Mouse (Mus musculus) lung, embryonic 14.5 days (tissue): ENCODE results near the gene Slc6a6. TPM values are rescaled to one million over a fixed set of nuclear protein-coding genes. Genes with fewer than 3 reads are reported as not detected.

ENCODE experiments used
- ATAC-seq: fragments of 200-750 bp; cut with Nextera tagmentation; 2 replicates; pipeline ENCODE4 v1.8.0; 2017; ENCODE audit warnings: mild to moderate bottlenecking, moderate TSS enrichment, moderate library complexity; ENCODE audit not compliant: insufficient read depth
- DNase-seq: peaks from one replicate; pipeline ENCODE4 v3.0.0-alpha.2; 2015
- H3K27ac ChIP-seq: fragments of 300-500 bp; sonication (generic); 2 replicates; pipeline ENCODE4 v1.5.1; 2014; ENCODE audit warnings: low read depth, mild to moderate bottlenecking, moderate library complexity
- H3K27me3 ChIP-seq: fragments of 300-500 bp; sonication (generic); 2 replicates; pipeline ENCODE4 v1.6.1; 2014; ENCODE audit warnings: low read length, control low read depth; ENCODE audit not compliant: insufficient read depth
- H3K36me3 ChIP-seq: fragments of 300-500 bp; sonication (generic); 2 replicates; pipeline ENCODE4 v1.6.1; 2014; ENCODE audit warnings: control low read depth; ENCODE audit not compliant: insufficient read depth
- H3K4me1 ChIP-seq: fragments of 300-500 bp; sonication (generic); 2 replicates; pipeline ENCODE4 v1.6.1; 2014; ENCODE audit warnings: antibody characterized with exemption, control low read depth; ENCODE audit not compliant: insufficient read depth
- H3K4me2 ChIP-seq: fragments of 300-500 bp; sonication (generic); 2 replicates; pipeline ENCODE4 v1.6.1; 2014; ENCODE audit warnings: mild to moderate bottlenecking
- H3K4me3 ChIP-seq: fragments of 300-500 bp; sonication (generic); 2 replicates; pipeline ENCODE4 v1.5.1; 2014; ENCODE audit warnings: low read depth, low read length
- H3K9ac ChIP-seq: fragments of 300-500 bp; sonication (generic); 2 replicates; pipeline ENCODE4 v1.6.1; 2014
- H3K9me3 ChIP-seq: fragments of 300-500 bp; sonication (generic); 2 replicates; pipeline ENCODE4 v1.6.1; 2016; ENCODE audit warnings: low read depth, low read length, control low read depth
- CTCF ChIP-seq: IDR thresholded peaks from 2 replicates; pipeline ENCODE4 v1.5.1; 2016; ENCODE audit warnings: antibody characterized with exemption, low read depth
- WGBS: fragments of 180-500 bp; shearing (Covaris S2); extraction: QIAGEN DNeasy Blood & Tissue Kit; methylation state at CpG from one replicate; pipeline ENCODE4 v1.1.7; 2014; 5-methylcytosine and 5-hydroxymethylcytosine counted together
- polyA plus RNA-seq: library from polyadenylated mRNA; unstranded; fragments of >200 nt; fragmentation: Nextera tagmentation; extraction: Ambion mirVana; gene quantifications from 2 replicates; pipeline ENCODE4 v1.2.1, GENCODE M21; 2014

Gene Slc6a6
- polyA plus RNA-seq, 1 experiment from 2014 or later, result 47.6 TPM

DNA sequence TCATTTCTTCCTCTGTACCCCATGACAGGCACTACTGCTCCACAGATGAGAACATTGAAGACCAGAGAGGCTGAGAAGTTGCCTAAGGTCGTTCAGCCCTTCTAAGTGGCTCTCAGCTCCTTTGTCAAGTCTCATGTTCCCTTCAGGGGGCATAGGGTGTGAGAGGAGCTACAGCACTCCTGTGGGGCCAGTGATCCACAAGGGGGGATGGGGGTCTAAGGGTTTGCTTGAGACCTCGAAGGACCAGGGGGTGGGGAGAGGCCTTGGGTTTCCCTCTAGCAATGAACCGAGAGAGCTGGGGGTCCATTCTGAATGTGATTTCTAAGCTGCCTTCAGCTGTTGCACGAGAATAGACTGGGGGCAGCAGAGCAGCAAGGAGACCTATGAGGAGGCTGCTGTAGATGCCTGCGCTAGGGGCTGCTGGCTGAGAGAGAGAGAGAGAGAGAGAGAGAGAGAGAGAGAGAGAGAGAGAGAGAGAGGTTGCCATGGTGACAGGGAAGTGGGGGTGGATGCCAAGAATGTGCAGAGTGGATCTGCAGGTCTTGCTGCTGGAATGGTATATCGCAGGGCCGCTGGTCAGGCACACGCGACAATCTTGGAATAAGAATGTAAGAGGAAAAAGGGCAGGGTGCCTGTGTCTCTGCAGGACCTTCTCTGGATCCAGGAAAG lies 36.1 kb downstream of the Slc6a6 start:
- 7% methylated on average over 9 of the region's 9 CpGs for WGBS
- no peak overlapping the region for H3K4me3 ChIP-seq
- no peak overlapping the region for H3K9ac ChIP-seq
- DNase-seq, result peak; percentile 80
- no peak for TF ChIP-seq CTCF
- 0 out of 2 replicates have a peak overlapping the region, but pooled peaks have one; percentile 16 for H3K4me2 ChIP-seq
- peak; percentile 81 for ATAC-seq
- H3K9me3 ChIP-seq, result no peaks in the 10 kb centered on the region
- H3K36me3 ChIP-seq, result peaks cover 25% of the 10 kb centered on the region
- peak overlapping the region; percentile 54; the same call in 1 of the 2 replicates for H3K27ac ChIP-seq
- H3K4me1 ChIP-seq, result peaks cover 12% of the 10 kb centered on the region
- H3K27me3 ChIP-seq, result no peaks in the 10 kb centered on the region

DNA sequence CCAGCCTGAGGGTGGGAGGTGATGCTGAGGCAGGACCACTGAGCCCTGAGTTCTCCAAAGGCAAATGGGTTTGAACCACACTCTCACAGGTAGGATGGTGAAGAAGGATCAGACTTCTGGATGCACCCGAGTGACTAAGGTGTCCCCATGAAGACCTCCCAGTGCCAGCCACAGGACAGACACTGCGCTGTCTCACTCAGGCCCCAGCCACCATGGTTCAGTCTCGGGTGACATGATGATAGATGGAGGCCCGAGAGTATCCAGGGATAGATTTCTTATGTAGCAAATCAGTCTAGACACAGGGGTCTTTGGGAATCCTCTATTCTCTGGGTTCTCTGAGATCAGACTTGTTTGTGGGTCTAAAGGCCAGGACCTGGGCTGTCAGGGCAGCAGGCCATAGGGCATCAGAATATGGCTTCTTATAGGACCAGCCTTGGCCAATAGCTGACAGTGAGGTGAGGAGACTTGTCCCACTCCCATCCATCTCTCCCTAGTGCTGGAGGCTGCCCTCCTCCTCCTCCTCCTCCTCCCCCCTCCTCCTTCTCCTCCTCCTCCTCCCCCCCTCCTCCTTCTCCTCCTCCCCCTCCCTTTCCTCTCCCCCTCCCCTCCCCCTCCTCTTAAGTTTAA lies 36.8 kb downstream of the Slc6a6 start:
- no peak; the same call in 1 of the 2 replicates for ATAC-seq

DNA sequence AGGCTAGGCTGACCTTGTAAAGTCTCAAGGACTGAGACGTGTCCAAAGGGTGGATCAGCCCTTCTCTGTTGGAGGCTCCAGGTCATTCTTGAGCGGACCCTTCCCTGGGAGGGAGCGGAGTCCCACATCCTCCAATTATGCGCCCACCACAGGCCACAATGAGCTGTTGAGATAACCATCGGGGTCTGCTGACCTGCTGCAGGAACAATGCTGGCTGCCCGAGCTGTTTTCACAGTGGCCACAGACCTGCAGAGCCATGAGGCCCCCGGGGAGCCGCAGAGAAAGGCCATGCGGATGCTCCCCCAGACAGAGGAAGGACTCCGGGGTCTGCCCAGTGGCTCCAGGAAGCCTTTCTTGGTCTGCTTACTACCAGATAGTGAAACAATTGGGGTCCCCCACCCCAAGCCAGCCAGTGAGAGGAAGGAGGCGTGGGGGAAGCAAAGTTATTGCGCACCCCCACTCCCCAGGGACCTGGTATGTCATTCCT lies 37.4 kb downstream of the Slc6a6 start:
- no peak overlapping the region for H3K9ac ChIP-seq
- H3K4me3 ChIP-seq, result no peak overlapping the region
- no peak overlapping the region for H3K27ac ChIP-seq
- peak; percentile 9; the same call in 1 of the 2 replicates for ATAC-seq
- no peak for TF ChIP-seq CTCF
- no peak overlapping the region for H3K4me2 ChIP-seq
- WGBS, result 48% methylated on average over 12 of the region's 12 CpGs
- H3K27me3 ChIP-seq, result no peaks in the 10 kb centered on the region
- H3K9me3 ChIP-seq, result no peaks in the 10 kb centered on the region
- H3K36me3 ChIP-seq, result peaks cover 31% of the 10 kb centered on the region
- peaks cover 12% of the 10 kb centered on the region for H3K4me1 ChIP-seq
- no peak for DNase-seq

More for the DNA sequence above, 36.8 kb downstream of the Slc6a6 start:
- H3K27me3 ChIP-seq, result no peaks in the 10 kb centered on the region
- no peak for DNase-seq
- WGBS, result 28% methylated on average over 4 of the region's 4 CpGs
- 0 out of 2 replicates have a peak overlapping the region, but pooled peaks have one; percentile 2 for H3K4me2 ChIP-seq
- peak overlapping the region; percentile 27; the same call in 1 of the 2 replicates for H3K27ac ChIP-seq
- no peaks in the 10 kb centered on the region for H3K9me3 ChIP-seq
- peaks cover 27% of the 10 kb centered on the region for H3K36me3 ChIP-seq
- no peak overlapping the region for H3K4me3 ChIP-seq
- H3K4me1 ChIP-seq, result peaks cover 12% of the 10 kb centered on the region
- TF ChIP-seq CTCF, result no peak
- H3K9ac ChIP-seq, result no peak overlapping the region

DNA sequence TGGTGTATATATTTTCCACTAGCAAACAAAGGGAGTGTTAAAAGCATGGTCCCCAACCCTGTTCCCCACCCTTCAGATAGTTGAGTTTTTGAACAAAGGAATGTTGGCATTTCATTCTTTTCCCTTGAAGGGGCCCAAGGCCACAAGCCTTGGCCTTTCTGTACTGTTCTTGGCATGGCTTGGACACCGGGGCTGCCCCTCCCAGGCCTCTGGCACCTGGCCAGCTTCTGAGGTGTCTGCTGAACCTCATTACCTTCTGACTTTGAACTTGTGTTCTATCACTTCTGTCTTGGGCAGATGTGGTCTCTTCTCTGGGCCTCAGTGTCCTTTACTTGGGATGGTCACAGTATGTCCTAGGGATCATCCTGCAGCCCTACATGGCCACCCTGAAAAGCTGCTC lies 43.5 kb downstream of the Slc6a6 start:
- Histone ChIP-seq H3K27me3 (no peaks in the 10 kb centered on the region), H3K4me1 (peaks cover 19% of the 10 kb centered on the region; the same call in 1 of the 2 replicates), H3K36me3 (peaks cover 61% of the 10 kb centered on the region), H3K4me2 (no peak overlapping the region), H3K9me3 (no peaks in the 10 kb centered on the region), H3K27ac (no peak overlapping the region), H3K9ac (no peak overlapping the region), H3K4me3 (no peak overlapping the region)
- TF ChIP-seq CTCF, result no peak
- no peak for DNase-seq
- WGBS, result 56% methylated on average over 1 of the region's 1 CpGs
- no peak for ATAC-seq

GRCm38 (mm10) chr6:91728939-91729619 lies 45.2 kb downstream of the Slc6a6 start:
- Histone ChIP-seq H3K27me3 (no peaks in the 10 kb centered on the region), H3K36me3 (peaks cover 48% of the 10 kb centered on the region), H3K27ac (peak overlapping the region; percentile 68), H3K4me3 (no peak overlapping the region), H3K9ac (no peak overlapping the region), H3K4me2 (no peak overlapping the region), H3K9me3 (no peaks in the 10 kb centered on the region), H3K4me1 (peaks cover 19% of the 10 kb centered on the region; the same call in 1 of the 2 replicates)
- DNase-seq, result no peak
- WGBS, result 48% methylated on average over 6 of the region's 6 CpGs
- ATAC-seq, result peak; percentile 48
- TF ChIP-seq CTCF, result no peak

- no peak for TF ChIP-seq CTCF
- DNase-seq (peak; percentile 83), ATAC-seq (peak; percentile 82)
- Histone ChIP-seq H3K4me3 (no peak overlapping the region), H3K9ac (no peak overlapping the region), H3K4me1 (peaks cover 19% of the 10 kb centered on the region; the same call in 1 of the 2 replicates), H3K36me3 (peaks cover 50% of the 10 kb centered on the region), H3K27me3 (no peaks in the 10 kb centered on the region), H3K27ac (peak overlapping the region; percentile 68), H3K4me2 (no peak overlapping the region), H3K9me3 (no peaks in the 10 kb centered on the region)
- 13% methylated on average over 12 of the region's 12 CpGs for WGBS
These were observed 45.8 kb downstream of the Slc6a6 start for GRCm38 (mm10) chr6:91729677-91730127.

GRCm38 (mm10) chr6:91732138-91732537 lies 48.3 kb downstream of the Slc6a6 start:
- Histone ChIP-seq H3K4me2 (no peak overlapping the region), H3K27ac (no peak overlapping the region), H3K9ac (no peak overlapping the region), H3K36me3 (peaks cover 49% of the 10 kb centered on the region), H3K4me3 (no peak overlapping the region), H3K4me1 (peaks cover 19% of the 10 kb centered on the region; the same call in 1 of the 2 replicates), H3K9me3 (no peaks in the 10 kb centered on the region), H3K27me3 (no peaks in the 10 kb centered on the region)
- 81% methylated on average over 11 of the region's 11 CpGs for whole genome bisulfite sequencing
- DNase-seq (peak; percentile 9), ATAC-seq (no peak)
- no peak for TF ChIP-seq CTCF
